Mouse (Mus musculus) heart, adult 18-20 months (tissue): ENCODE results near the gene Rassf9. TPM values are rescaled to one million over a fixed set of nuclear protein-coding genes. Genes with fewer than 3 reads are reported as not detected.

Source experiments
- DNase-seq, 2 experiments: peaks; one replicate each; pipeline ENCODE4 v3.0.0; 2021 to 2022; ENCODE audit warnings: mixed read lengths in 1 of 2
- long read RNA-seq, 2 experiments: library from polyadenylated mRNA; stranded (forward); transcript quantifications; one replicate each; pipeline ENCODE4 v2.0.0; 2021
- total RNA-seq, 2 experiments: library from RNA; stranded (reverse); gene quantifications; 2 replicates each; pipeline ENCODE4 v1.2.3; 2021

The Rassf9 gene
- 1 to 10 TPM; 6.0 to 6.6 TPM for total RNA-seq
- long read RNA-seq, experiment 1, full-length matches to known transcripts, result 6 of 7 reads
- long read RNA-seq, experiment 1, partial matches to known transcripts, result 0 of 7 reads
- long read RNA-seq, experiment 1, other reads (novel, unspliced or antisense), result 1 of 7 reads
- long read RNA-seq, experiment 2, result 0 reads

GRCm38 (mm10) chr10:102511807-102512461 is at the start of gene Rassf9:
Rassf9 (plus strand) TSS chr10:102512222.
- peak; percentile 46 for DNase-seq

DNA sequence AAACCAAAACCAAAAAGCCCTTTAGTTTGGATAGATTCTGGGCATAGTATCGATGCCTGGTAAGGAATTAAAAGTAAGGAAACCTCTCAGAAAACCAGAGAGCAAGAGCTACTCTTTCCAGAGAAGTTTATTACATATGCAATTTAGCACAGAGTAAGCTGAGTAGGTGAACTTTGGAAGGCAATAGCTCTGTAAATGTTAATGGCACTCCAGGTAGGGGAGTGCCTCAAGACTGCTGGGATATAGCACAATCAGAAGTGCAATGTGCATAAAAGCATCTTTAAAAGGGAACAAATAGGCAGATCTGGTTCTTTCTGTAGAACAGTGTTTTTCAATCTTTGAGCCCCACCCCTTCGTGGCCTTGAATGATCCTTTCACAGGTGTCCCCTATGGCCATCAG is 42.6 kb upstream of the Rassf9 start:
- no peak for DNase-seq

GRCm38 (mm10) chr10:102490386-102490785 is 21.6 kb upstream of the Rassf9 start, which contains the start of gene Nts:
Nts (minus strand) TSS chr10:102490486.
- DNase-seq, result no peak

GRCm38 (mm10) chr10:102491792-102492191 is 20.2 kb upstream of the Rassf9 start:
- peak in 1 of 2 experiments; percentile 58 for DNase-seq

DNA sequence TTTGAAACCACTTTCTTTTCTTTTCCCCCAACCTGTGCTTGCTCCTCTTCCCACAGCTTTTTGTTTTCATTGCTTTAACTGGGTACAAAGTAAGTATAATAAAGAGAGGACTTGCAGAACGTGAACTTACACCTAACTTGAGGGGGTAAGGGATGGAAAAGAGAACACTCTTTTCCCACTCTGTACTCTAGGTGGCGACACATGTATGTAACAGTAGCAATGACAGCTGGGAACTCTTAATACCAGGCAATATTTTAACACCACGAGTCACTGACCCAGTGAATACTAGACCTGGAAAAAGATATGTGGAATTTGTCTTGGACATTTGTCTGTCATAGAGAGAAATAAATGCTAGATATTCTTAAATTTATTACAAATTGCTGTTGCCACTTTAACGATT is 13.3 kb upstream of the Rassf9 start:
- DNase-seq, result peak; percentile 36 to 40

- peak in 1 of 2 experiments; percentile 40 for DNase-seq
Measured at GRCm38 (mm10) chr10:102507386-102507785, 4.6 kb upstream of the Rassf9 start.

DNA sequence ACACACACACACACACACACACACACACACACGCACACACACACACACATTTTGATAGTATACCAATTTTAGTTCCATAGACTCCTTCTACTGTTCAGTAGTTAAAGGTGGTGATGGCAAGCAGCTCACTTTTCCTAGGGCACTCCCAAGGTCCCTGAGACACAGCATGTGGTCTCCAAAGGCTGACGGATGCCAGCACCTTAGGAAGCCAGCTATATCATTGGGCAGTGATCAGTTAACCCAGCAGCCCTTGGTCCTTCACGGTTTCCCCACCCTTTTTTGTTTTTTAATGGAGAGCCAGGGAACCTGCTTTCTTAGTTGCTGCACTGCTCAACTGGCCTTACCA is 588 bp upstream of the Rassf9 start:
- peak in 1 of 2 experiments; percentile 9 for DNase-seq

- DNase-seq, result no peak
Measured at GRCm38 (mm10) chr10:102514159-102514558, 2.1 kb downstream of the Rassf9 start.

DNA sequence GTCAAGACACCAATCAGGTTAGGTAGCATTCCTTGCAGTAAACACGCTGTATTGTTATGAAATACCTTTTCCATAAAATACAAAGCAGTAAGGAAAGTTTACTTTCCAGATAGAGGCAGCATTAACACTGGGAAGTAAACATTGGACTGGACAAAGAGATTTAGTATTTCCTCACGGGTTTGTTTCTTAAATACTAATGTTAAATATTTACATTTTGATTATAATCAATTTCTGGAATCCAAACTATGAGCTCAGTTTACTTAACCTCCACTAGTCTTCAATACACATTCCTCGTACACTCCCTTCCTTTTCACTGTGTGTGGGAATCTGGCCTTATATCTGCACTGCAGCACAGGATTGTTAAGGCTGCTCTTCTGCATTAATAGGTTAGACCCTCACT is 15.9 kb downstream of the Rassf9 start:
- DNase-seq, result no peak

DNA sequence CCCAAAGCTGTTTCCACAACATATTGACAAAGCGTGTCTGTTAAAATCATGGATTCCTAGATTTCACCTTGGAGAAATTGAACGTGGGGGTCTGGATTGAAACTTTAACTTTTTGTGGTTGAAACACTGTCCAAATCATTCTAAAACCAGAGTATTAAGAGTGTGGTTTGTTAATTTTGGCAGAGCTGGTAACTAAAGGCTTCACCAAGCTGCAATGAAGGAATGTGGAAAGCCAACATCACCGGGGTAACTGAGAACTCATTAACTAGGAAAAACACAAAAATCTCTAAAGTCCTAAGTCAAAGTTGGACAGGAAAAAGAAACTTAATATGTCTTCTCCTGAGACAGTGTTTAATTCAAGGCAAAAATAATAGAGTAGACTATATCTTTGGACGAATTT is 41.9 kb downstream of the Rassf9 start:
- DNase-seq, result no peak

DNA sequence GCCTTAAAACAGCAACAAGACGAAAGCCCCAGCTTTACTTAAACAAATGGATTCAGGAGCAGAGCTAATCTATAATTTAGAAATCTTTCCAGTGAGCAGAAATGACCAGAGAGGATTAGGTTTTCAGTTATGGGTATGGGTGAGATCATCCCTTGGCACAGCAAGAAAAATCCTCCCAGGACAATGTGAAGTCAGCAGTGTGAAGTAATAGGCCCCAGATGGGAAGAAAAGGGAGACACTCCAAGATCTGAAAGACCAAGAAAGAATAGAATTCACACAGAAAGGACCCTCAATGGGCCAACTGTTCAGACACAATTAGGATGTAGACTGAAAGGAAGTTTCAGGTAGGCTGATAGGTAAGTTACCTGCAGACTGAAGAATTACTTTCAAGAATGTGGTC is 50.5 kb downstream of the Rassf9 start:
- no peak for DNase-seq

DNA sequence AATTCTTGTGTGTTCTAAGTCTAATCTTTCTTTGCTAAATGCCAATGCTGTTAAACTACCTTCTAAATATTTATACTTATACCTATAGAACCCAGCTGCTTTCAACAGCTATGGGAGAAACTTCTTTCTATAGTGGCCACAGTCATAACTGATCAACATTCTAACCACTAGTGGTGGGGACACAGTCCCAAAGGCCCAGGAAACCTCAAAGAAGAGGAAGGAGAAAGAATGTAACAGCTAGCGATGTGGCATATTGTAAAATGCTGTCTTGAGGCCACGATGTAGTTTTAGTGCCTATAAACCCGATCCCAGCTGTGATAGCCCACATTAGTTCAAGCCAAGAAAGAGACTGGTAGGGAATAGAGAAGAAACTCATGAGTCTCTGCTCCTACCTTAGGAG is 65.9 kb downstream of the Rassf9 start:
- no peak for DNase-seq

- no peak for DNase-seq
Measured at GRCm38 (mm10) chr10:102594306-102594705, 82.3 kb downstream of the Rassf9 start.

Other genes with a start within 250 kb of the Rassf9 start
- under 1 TPM; 0.57 to 0.77 TPM for gene Nts, start 21.7 kb upstream of the Rassf9 start, total RNA-seq